Mouse (Mus musculus) right cerebral cortex, postnatal 4 days (tissue): Measurements from ENCODE around the gene Slc39a10.

ENCODE experiments used
- DNase-seq: peaks from one replicate; pipeline ENCODE4 v3.0.0-alpha.2; 2022

Gene Slc39a10

GRCm38 (mm10) chr1:46892752-46893151 lies at the start of gene Slc39a10:
TSS of gene Slc39a10 (minus strand) at chr1:46892852.
- DNase-seq, result no peak

GRCm38 (mm10) chr1:46939295-46939694 lies 46.6 kb upstream of the Slc39a10 start:
- no peak for DNase-seq

DNA sequence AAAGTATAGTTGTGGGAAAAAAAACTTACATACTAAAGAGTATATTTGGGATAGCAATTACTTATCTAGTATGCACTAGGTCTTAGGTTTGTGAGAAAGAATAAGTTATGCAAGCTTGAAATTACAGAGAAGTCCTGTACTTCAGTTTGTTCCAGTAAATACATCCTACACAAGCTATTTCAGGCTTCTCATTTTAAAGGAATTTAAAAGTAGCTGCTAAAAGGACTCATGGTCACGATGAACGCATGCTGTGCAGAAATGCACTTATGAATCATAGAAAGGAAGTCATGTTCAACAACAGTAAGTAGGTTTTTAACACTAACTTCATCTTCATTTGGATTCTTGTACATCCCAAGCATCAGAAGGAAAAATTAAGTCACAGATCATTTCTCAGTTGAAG lies 45.0 kb upstream of the Slc39a10 start:
- no peak for DNase-seq

DNA sequence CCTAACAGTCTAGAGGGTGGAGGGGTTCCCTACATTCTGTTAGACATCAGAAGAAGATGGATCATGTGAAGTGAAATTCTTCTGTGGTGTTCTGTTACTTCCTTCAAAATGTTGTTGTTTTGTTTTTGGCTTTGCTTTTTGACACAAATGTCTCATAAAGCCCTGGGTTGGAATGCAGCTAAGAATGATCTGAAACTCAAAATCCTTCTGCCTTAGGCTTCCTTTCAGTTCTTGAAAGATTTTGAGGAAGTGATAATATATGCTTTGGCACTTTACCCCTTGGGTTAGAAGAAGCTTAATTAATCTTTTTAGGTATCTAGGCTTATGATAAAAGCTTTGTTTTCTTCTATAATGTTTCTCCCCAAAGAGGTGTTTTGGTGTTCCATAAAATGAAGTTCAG lies 34.5 kb upstream of the Slc39a10 start:
- no peak for DNase-seq

- DNase-seq, result no peak
Observed at GRCm38 (mm10) chr1:46926239-46926638, 33.6 kb upstream of the Slc39a10 start.

- DNase-seq, result no peak
Observed at GRCm38 (mm10) chr1:46924992-46925391, 32.3 kb upstream of the Slc39a10 start.

- no peak for DNase-seq
Observed at GRCm38 (mm10) chr1:46922904-46923303, 30.3 kb upstream of the Slc39a10 start.

DNA sequence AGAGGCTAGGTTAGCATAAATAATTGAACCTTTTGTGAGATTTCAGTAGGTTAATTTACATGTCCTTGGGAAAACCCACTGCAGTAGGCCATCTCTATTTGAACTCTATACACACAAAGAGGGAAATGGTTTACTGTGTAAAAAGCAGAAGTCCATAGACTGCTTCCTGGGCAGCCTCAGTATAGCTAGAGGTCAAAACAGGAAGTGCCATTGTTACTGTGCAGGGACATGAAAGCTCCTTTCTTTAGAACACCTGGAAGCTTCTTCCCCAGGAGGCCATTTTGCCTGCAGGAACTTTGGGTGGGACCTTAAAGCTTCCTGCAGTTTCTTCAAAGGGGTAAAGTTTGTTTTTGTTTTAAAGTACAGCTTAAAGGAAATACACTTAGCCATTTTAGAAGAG lies 29.0 kb upstream of the Slc39a10 start:
- no peak for DNase-seq

DNA sequence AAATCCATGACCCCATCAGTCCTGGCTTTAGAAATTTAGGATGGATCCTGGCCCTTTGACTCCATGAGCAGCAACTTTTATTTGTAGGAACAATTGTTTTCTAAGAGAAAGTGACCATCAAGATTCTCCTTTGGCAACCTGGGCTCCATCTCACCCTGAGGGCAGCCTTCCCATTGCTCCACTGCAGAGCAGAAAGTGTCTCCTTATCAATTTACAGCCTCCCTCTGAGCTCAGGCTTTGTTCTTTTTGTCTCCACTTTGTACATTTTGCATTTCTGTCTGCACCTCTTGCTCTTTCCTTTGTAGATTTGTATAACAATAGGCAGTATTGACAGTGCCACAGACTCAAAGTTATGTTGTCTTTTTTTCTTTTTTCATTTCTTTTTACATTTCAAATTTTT lies 23.6 kb upstream of the Slc39a10 start:
- no peak for DNase-seq

GRCm38 (mm10) chr1:46914349-46914748 lies 21.7 kb upstream of the Slc39a10 start:
- DNase-seq, result no peak

- no peak for DNase-seq
Observed at GRCm38 (mm10) chr1:46912506-46913156, 20.0 kb upstream of the Slc39a10 start.

DNA sequence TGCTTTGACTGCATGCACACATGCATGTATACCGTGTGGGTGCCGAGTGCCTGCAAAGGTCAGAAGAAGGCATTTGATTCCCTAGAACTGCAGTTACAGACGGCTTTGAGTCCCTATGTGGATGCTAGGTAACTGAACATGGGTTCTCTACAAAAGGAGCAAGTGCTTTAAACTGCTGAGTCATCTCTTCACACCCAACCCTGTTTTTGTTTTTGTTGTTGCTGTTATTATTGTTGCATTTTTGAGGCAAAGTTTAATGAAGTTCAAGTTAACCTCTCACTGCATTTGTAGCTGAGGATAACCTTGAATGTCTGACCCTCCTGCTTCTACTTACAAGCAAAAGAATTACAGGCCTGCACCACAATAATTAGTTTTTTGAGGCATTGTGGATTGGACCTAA lies 17.5 kb upstream of the Slc39a10 start:
- no peak for DNase-seq

- DNase-seq, result no peak
Observed at GRCm38 (mm10) chr1:46905706-46906105, 13.1 kb upstream of the Slc39a10 start.

DNA sequence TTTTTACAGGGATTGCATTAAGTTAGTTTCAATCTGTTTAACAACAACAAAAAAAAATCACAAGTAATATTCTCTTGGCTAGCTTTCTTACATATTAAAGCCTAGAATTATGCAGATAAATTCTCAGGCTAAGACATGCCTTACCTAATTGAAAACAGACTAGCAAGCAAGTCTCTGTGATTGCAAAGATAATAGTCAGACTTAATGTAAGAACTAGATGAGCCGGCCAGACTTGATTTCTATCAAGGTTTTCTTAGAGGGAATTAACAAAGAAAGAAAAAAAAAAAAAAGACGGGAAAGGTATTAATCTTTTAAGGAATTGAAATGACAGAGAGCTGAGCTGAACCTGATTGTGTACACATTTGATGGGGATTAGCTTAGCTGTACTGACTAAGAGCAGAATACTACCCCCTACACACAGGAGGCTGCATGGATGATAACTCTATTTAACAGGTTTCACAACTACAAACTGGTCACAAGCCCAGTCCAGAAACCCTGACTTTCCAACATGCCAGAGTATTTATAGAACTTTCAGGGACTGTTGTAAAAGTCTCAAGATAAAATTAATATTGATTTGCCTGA lies 9.5 kb upstream of the Slc39a10 start:
- no peak for DNase-seq

- DNase-seq, result no peak
Observed at GRCm38 (mm10) chr1:46894281-46894842, 1.7 kb upstream of the Slc39a10 start.

DNA sequence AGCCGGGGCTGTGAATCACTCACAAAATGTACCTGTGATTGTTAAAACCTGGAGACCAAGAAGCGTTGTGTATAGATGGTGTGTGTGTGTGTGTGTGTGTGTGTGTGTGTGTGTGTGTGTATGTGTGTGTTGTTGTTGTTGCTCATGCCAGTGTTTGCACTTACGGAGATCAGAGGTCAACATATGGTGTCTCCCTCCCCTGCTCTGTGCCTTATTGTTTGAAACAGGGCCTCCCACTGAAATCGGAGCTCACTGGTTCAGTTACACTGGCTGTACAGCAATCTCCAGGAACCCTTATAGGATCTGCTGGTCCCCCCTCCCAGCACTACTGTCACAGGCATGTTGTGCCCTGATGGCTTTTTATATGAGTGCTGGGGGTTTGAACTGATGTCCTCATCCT lies 3.9 kb downstream of the Slc39a10 start:
- DNase-seq, result no peak

- no peak for DNase-seq
Observed at GRCm38 (mm10) chr1:46888324-46888723, 4.3 kb downstream of the Slc39a10 start.

DNA sequence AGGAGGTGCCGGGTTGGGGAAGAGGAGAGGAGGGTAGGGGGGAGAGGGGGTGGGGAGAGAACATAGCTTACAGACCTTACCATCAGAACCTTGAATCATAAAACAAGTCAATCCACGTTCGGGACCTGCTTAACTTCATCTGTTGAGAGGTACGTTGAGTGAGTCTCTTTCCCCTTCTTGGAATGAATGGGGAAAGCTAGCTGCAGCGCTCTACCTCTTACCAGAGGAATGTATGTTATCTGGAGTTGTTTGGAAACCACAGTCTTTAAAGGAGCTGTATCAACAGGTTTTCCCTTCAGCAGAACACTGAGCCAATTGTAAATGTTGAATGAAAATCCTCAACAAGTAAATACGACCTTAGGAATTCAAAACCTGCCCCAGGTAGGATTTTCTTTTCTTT lies 4.7 kb downstream of the Slc39a10 start:
- no peak for DNase-seq

DNA sequence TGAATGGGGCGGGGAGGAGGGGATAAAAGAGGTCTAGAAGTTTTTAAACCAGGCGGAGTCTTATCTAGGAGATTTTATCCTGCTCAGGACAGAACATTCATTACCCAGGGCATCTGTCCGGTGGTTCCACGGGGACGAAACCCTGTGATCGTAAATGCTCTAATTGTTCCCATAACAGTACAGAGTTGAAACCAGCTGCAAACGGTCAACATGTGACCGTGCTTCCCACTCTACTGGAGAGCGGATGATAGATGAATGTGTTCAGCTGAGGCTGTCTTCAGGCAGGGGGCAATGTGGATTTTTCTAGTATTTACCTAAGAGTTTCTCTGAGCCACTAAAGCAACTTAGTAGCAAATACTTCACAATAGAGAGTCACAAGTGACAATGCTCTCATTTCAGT lies 6.6 kb downstream of the Slc39a10 start:
- DNase-seq, result no peak

DNA sequence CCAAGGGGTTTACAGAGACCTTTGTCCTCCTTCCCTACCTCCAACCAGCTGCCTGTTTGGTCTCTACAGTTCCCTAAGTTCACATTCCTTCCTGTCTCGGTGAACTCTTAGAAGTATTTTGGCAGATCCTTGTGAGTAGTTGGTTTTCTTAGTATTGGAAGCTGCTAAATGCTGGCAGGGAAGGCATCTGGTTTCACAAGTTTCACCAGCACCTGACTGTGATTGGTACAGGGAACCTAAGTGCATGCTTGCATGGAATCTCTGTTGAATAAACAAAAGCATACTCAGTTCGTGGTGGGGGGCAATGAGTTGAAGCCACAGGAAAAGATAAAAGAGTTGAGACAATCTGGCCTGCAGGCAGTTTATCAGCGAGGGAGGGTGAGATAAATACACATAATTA lies 7.4 kb downstream of the Slc39a10 start:
- DNase-seq, result no peak

GRCm38 (mm10) chr1:46879951-46880350 lies 12.7 kb downstream of the Slc39a10 start:
- no peak for DNase-seq

GRCm38 (mm10) chr1:46873770-46874169 lies 18.9 kb downstream of the Slc39a10 start:
- no peak for DNase-seq

DNA sequence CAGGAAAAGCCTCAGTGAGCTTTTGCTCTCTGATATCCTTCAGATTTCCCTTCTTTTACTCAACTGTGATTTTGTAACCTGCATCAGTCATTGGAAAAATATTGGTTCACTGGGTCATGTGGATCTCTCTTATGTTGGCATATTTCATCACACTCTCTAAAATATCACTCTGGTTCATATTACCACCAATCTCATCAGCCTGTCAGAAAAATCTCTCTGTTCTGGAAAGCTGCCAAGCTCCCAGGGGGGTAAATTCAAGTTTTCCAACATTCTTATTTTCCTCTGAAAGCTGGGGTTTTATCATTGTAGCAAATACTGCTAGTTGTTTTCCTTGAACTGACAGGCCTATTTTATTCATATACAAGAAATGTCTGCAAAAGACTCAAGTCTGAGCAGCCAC lies 22.9 kb downstream of the Slc39a10 start:
- no peak for DNase-seq

- no peak for DNase-seq
Observed at GRCm38 (mm10) chr1:46864175-46864885, 28.3 kb downstream of the Slc39a10 start.
